Mouse (Mus musculus) kidney, postnatal 25 days (tissue): ENCODE results near the gene Vmn1r185.
"Not testable (repeated sequence)": the region's sequence is repeated elsewhere in the genome, so short reads cannot be mapped to it uniquely, and the experiment has no call there.

Source experiments
- DNase-seq, 2 experiments: peaks; one replicate each; pipeline ENCODE4 v3.0.0; 2021; ENCODE audit warnings: mixed read lengths in 2 of 2

Gene Vmn1r185

DNA sequence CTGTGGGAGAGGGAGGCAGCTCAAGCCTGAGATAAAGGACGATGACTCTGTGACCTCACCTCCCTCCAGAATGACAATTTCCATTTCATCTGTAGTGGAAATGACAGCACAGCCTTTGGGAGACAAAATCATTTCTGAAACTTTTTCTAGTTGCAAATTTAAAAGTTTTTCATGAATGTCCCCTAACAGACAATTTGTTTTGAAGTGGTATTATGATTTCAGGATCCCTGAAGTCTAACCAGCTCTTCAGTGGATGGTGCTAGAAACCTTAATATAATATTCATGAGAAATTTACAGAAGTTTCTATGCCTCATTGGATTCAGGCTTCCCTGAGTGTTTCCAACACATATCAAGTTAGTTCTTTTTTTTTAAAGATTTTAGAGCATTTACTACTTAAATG lies at the start of gene Vmn1r185:
Gene Vmn1r185, minus strand, starts transcription at position 101 of the 400 bp plus-strand sequence.
- DNase-seq: not testable (repeated sequence)

DNA sequence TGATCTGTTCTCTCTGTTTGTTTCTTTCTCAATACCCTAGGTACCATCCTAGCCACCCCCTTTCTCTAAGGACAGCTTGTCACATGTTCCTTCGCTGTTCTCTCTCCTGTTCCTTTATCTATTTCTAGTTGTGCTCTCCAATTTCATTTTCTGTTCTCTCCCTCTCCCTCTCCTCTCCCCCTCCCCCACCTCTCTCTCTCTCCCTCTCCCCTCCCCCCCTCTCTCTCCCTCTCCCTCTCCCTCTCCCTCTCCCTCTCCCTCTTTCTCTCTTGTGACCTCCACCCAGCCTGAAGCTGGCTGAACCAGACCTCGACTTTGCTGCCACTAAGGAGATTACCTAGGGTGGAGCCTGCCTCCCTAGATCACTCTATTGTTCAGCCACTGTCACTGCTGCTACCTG lies 49.2 kb upstream of the Vmn1r185 start:
- DNase-seq: not testable (repeated sequence)

DNA sequence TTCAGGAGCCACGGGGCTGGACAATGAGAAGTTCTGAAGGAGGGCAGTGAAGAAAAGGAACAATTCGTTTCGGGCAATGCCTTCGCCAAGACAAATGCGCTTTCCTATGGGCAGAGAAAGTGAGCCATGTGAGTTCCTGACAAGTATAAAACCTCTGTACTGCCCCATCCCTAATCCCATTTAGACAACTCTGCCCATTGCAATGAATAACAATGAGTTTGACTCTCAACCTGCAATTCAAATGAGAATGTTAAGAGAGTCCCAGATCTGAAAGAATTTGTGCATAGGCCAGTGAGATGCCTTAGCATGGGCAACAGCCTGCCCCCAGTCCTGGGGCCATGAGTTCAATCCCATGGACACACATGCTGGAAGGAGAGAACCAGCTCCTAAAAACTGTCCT lies 47.7 kb upstream of the Vmn1r185 start:
- DNase-seq: no peak

GRCm38 (mm10) chr7:26589774-26590173 lies 28.5 kb downstream of the Vmn1r185 start:
- no peak for DNase-seq

GRCm38 (mm10) chr7:26589077-26589476 lies 29.2 kb downstream of the Vmn1r185 start:
- no peak for DNase-seq
